ENCODE assay signal across 12 mouse cellular contexts in the genomic region with DNA sequence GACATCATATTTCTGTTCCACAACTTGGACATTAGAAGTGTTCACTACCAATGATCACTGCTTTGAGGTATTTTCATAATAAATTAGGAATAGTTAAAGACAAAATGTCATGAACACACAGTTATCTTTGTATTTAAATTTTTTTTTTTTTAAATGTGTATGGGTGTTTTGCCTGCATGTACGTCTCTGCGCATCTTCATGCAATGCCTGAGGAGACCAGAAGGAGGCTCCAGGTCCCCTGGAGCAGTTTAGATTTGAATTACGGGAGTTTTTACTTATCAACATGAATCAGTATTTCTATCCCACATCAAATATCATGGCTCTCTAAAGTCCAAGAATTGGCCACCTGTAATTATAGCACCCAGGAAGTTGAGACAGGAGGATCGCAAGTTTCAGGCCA. TPM values are rescaled to one million over a fixed set of nuclear protein-coding genes. Genes with fewer than 3 reads are reported as not detected.
DNase-seq lines count a peak whose midpoint lies in the region; ATAC-seq and TF ChIP-seq lines count a peak whose summit lies in the region.
"Had no signal": no experiment of that assay in that cellular context is flagged by ENCODE, and none has a peak within 500 bp of the region (broad histone marks: within the 10 kb centered on the region; RNA-seq: fewer than 3 reads in every experiment).

No protein-coding gene starts in this region.

- H3K9me3 ChIP-seq in lung, embryonic 14.5 days (ENCODE audit: low read depth, low read length): no peaks in the 10 kb centered on the region
- no peaks in the 10 kb centered on the region for H3K9me3 ChIP-seq in stomach, postnatal 0 days (ENCODE audit: control insufficient read depth, low read length)
- no peaks in the 10 kb centered on the region for H3K9me3 ChIP-seq in forebrain, embryonic 15.5 days
- H3K9me3 ChIP-seq: embryonic facial prominence, embryonic 15.5 days; heart, embryonic 10.5 days had no signal

- H3K9ac ChIP-seq in lung, embryonic 14.5 days: no peak overlapping the region
- H3K9ac ChIP-seq in stomach, postnatal 0 days (ENCODE audit: low read length): no peak overlapping the region
- H3K9ac ChIP-seq in forebrain, embryonic 15.5 days (replicated peaks): no peak overlapping the region
- H3K9ac ChIP-seq: embryonic facial prominence, embryonic 15.5 days had no signal

- no peaks in the 10 kb centered on the region for H3K36me3 ChIP-seq in lung, embryonic 14.5 days (ENCODE audit: insufficient read depth)
- H3K36me3 ChIP-seq in stomach, postnatal 0 days (ENCODE audit: control insufficient read depth, insufficient read depth, low read length): no peaks in the 10 kb centered on the region
- no peaks in the 10 kb centered on the region for H3K36me3 ChIP-seq in forebrain, embryonic 15.5 days
- H3K36me3 ChIP-seq: embryonic facial prominence, embryonic 15.5 days; heart, embryonic 10.5 days had no signal

- no peak overlapping the region for H3K4me2 ChIP-seq in lung, embryonic 14.5 days
- no peak overlapping the region for H3K4me2 ChIP-seq in stomach, postnatal 0 days (replicated peaks; ENCODE audit: low read depth)
- H3K4me2 ChIP-seq in forebrain, embryonic 15.5 days (replicated peaks): no peak overlapping the region
- H3K4me2 ChIP-seq: embryonic facial prominence, embryonic 15.5 days had no signal

- in situ Hi-C loops in Patski (cut with MboI; ENCODE audit: low pct_unique_long_range_greater_than_20kb): no loop called here

- H3K27ac ChIP-seq in gastrocnemius, adult 2 months: peak overlapping the region; percentile 92; the same call in 1 of the 2 replicates
- H3K27ac ChIP-seq in lung, embryonic 14.5 days (ENCODE audit: low read depth): no peak overlapping the region
- no peak overlapping the region for H3K27ac ChIP-seq in stomach, postnatal 0 days (replicated peaks)
- no peak overlapping the region for H3K27ac ChIP-seq in forebrain, embryonic 15.5 days (replicated peaks)
- H3K27ac ChIP-seq: embryonic facial prominence, embryonic 15.5 days; heart, embryonic 10.5 days had no signal

- peaks cover 16% of the 10 kb centered on the region for H3K27me3 ChIP-seq in lung, embryonic 14.5 days (ENCODE audit: insufficient read depth, low read length)
- no peaks in the 10 kb centered on the region for H3K27me3 ChIP-seq in Patski
- H3K27me3 ChIP-seq in stomach, postnatal 0 days (ENCODE audit: control insufficient read depth, insufficient read depth, low read length): peaks cover 2% of the 10 kb centered on the region; the same call in 1 of the 2 replicates
- peaks cover 8% of the 10 kb centered on the region for H3K27me3 ChIP-seq in forebrain, embryonic 15.5 days

- no peak for TF ChIP-seq EP300 in stomach, postnatal 0 days (optimal IDR thresholded peaks at IDR 0.05)

- TF ChIP-seq CTCF in gastrocnemius, adult 2 months (IDR thresholded peaks at IDR 0.05): peak; percentile 63
- TF ChIP-seq CTCF in lung, embryonic 14.5 days (IDR thresholded peaks at IDR 0.05; ENCODE audit: low read depth): peak; percentile 49
- TF ChIP-seq CTCF in Patski (IDR thresholded peaks at IDR 0.05): peak; percentile 78
- TF ChIP-seq CTCF in stomach, postnatal 0 days (IDR thresholded peaks at IDR 0.05; ENCODE audit: low read depth): peak; percentile 60

- CTCF ChIA-PET in Patski (lab: Charles Lee): interaction anchor here (1.2 to 1.4 kb wide), 2 partner anchors 15 to 21 kb away, joined by 3 to 8 read pairs; no protein-coding TSS in a partner anchor

- WGBS in lung, embryonic 14.5 days: 54% methylated on average over 4 of the region's 4 CpGs
- 57% methylated on average over 4 of the region's 4 CpGs for WGBS in stomach, postnatal 0 days
- WGBS in forebrain, embryonic 15.5 days: 53% methylated on average over 4 of the region's 4 CpGs

- ATAC-seq in lung, embryonic 14.5 days (ENCODE audit: insufficient read depth): no peak
- ATAC-seq in Patski: no peak
- no peak for ATAC-seq in stomach, postnatal 0 days (ENCODE audit: low FRiP score, low TSS enrichment)
- ATAC-seq in forebrain, embryonic 15.5 days (replicated peaks): no peak

- no peaks in the 10 kb centered on the region for H3K4me1 ChIP-seq in lung, embryonic 14.5 days (ENCODE audit: insufficient read depth)
- H3K4me1 ChIP-seq in stomach, postnatal 0 days (replicated peaks; ENCODE audit: control insufficient read depth, insufficient read depth): 0 out of 2 replicates have a peak, but pooled peaks cover 3% of the 10 kb centered on the region
- H3K4me1 ChIP-seq in forebrain, embryonic 15.5 days: peaks cover 3% of the 10 kb centered on the region

- no peak overlapping the region for H3K4me3 ChIP-seq in gastrocnemius, adult 2 months
- no peak overlapping the region for H3K4me3 ChIP-seq in lung, embryonic 14.5 days (ENCODE audit: low read depth, low read length)
- no peak overlapping the region for H3K4me3 ChIP-seq in stomach, postnatal 0 days (ENCODE audit: low read depth, low read length)
- no peak overlapping the region for H3K4me3 ChIP-seq in forebrain, embryonic 15.5 days
- H3K4me3 ChIP-seq: embryonic facial prominence, embryonic 15.5 days; heart, embryonic 10.5 days had no signal

- POLR2A ChIA-PET in Patski (lab: Charles Lee): no interaction called here

- intact Hi-C loops in gastrocnemius, adult 2 months (cut with DNase I): no loop called here
- intact Hi-C loops in gastrocnemius, postnatal 36 days (cut with DNase I): no loop called here

- no peak for DNase-seq in gastrocnemius, adult 2 months
- no peak for DNase-seq in gastrocnemius, postnatal 36 days
- DNase-seq in lung, embryonic 14.5 days: peak; percentile 54
- DNase-seq in lung, postnatal 25 days (ENCODE audit: low spot score): no peak
- DNase-seq in Patski (ENCODE audit: low read depth, low spot score): no peak
- no peak for DNase-seq in stomach, postnatal 0 days (ENCODE audit: low spot score)
- no peak for DNase-seq in urinary bladder, postnatal 10 days (ENCODE audit: low spot score)

RNA-seq across cellular contexts. Expression of gene Hfe2, which starts 2.8 kb away (rescaled TPM):
- 100 to 1,000 TPM; 590 to 675 TPM for total RNA-seq in gastrocnemius, adult 2 months (2021)
- total RNA-seq in gastrocnemius, postnatal 36 days (2021): 100 to 1,000 TPM; 612 to 621 TPM
- polyA plus RNA-seq in lung, embryonic 14.5 days (2014; fragmentation: Nextera tagmentation; extraction: Ambion mirVana): 0.20 and 0.35 TPM in 2 replicates
- polyA plus RNA-seq in Patski (2021): not detected
- polyA plus RNA-seq in stomach, postnatal 0 days (2015; fragmentation: Nextera tagmentation; extraction: Ambion mirVana): 0.10 and 0.28 TPM in 2 replicates
- 0.43 and 0.82 TPM in 2 replicates for polyA plus RNA-seq in forebrain, embryonic 15.5 days (2015; fragmentation: Nextera tagmentation; extraction: Ambion mirVana)

RNA-seq across cellular contexts. Expression of gene Txnip, which starts 35.6 kb away (rescaled TPM):
- 100 to 1,000 TPM; 541 to 557 TPM for total RNA-seq in gastrocnemius, adult 2 months (2021)
- 100 to 1,000 TPM; 572 to 620 TPM for total RNA-seq in gastrocnemius, postnatal 36 days (2021)
- 77.2 and 96.5 TPM in 2 replicates for polyA plus RNA-seq in lung, embryonic 14.5 days (2014; fragmentation: Nextera tagmentation; extraction: Ambion mirVana)
- 338 TPM for polyA plus RNA-seq in Patski (2021)
- polyA plus RNA-seq in stomach, postnatal 0 days (2015; fragmentation: Nextera tagmentation; extraction: Ambion mirVana): 273 and 276 TPM in 2 replicates
- polyA plus RNA-seq in forebrain, embryonic 15.5 days (2015; fragmentation: Nextera tagmentation; extraction: Ambion mirVana): 68.4 and 69.3 TPM in 2 replicates

RNA-seq across cellular contexts. Expression of gene Gm16253, which starts 54.6 kb away (rescaled TPM):
- 1 to 10 TPM in 1 of 2 experiments, not detected in 1; 1.1 TPM for total RNA-seq in gastrocnemius, adult 2 months (2021)
- 1 to 10 TPM; 1.4 to 2.4 TPM for total RNA-seq in gastrocnemius, postnatal 36 days (2021)
- 0.89 and 1.2 TPM in 2 replicates for polyA plus RNA-seq in lung, embryonic 14.5 days (2014; fragmentation: Nextera tagmentation; extraction: Ambion mirVana)
- polyA plus RNA-seq in Patski (2021): 1.9 TPM
- 0.18 and 0.46 TPM in 2 replicates for polyA plus RNA-seq in stomach, postnatal 0 days (2015; fragmentation: Nextera tagmentation; extraction: Ambion mirVana)
- polyA plus RNA-seq in forebrain, embryonic 15.5 days (2015; fragmentation: Nextera tagmentation; extraction: Ambion mirVana): 0.92 and 2.0 TPM in 2 replicates
- total RNA-seq: adrenal gland, adult 18-20 months had no signal
- polyA plus RNA-seq: large intestine, adult 2 months had no signal
